16 mouse cellular contexts compared by ENCODE assay signal in the genomic region with DNA sequence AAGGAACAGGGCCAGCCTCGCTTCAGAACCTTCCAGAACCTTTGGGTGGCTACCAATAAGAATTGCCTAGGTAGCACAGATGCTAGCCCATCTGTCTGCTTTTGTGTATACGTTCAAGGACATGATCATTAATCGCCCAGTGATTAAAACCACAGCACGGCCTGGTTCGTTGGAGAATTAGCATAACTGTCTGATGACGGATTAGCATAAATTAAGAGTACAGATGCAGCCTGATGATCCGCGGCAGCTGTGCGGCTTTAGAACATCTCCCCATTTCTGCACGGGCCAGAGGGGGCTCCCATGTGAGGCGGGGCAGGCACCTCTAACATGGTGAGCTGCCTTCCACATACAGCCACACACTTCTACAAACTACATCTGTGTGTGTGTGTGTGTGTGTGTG. TPM values are rescaled to one million over a fixed set of nuclear protein-coding genes. Genes with fewer than 3 reads are reported as not detected.
DNase-seq lines count a peak whose midpoint lies in the region; ATAC-seq and TF ChIP-seq lines count a peak whose summit lies in the region.
"Had no signal": no experiment of that assay in that cellular context is flagged by ENCODE, and none has a peak within 500 bp of the region (broad histone marks: within the 10 kb centered on the region; RNA-seq: fewer than 3 reads in every experiment).

No protein-coding gene starts in this region.

- no peak for TF ChIP-seq CTCF in hindbrain, postnatal 0 days (IDR thresholded peaks at IDR 0.05; ENCODE audit: low read depth)

- no peaks in the 10 kb centered on the region for H3K27me3 ChIP-seq in forebrain, embryonic 11.5 days (ENCODE audit: control insufficient read depth, insufficient read depth, low read length)
- no peaks in the 10 kb centered on the region for H3K27me3 ChIP-seq in forebrain, embryonic 16.5 days (replicated peaks; ENCODE audit: control insufficient read depth, insufficient read depth, low read length)
- H3K27me3 ChIP-seq in hindbrain, postnatal 0 days (ENCODE audit: insufficient read depth, low read length) = no peaks in the 10 kb centered on the region

- H3K4me1 ChIP-seq in forebrain, embryonic 11.5 days (replicated peaks; ENCODE audit: control insufficient read depth, insufficient read depth, low read length) = peaks cover 2% of the 10 kb centered on the region; the same call in 1 of the 2 replicates
- H3K4me1 ChIP-seq in forebrain, embryonic 16.5 days (replicated peaks; ENCODE audit: control insufficient read depth, insufficient read depth, low read length) = peaks cover 8% of the 10 kb centered on the region
- H3K4me1 ChIP-seq in hindbrain, postnatal 0 days (ENCODE audit: insufficient read depth, low read length) = no peaks in the 10 kb centered on the region

- peak; percentile 77 for ATAC-seq in forebrain, embryonic 11.5 days (replicated peaks; ENCODE audit: low FRiP score)
- peak; percentile 63 for ATAC-seq in forebrain, embryonic 16.5 days
- ATAC-seq in hindbrain, postnatal 0 days = 0 out of 2 replicates have a peak, but pooled peaks have one; percentile 24
- ATAC-seq in erythroid progenitor cell, adult 5-6 weeks (replicated peaks; ENCODE audit: low FRiP score, poor library complexity, severe bottlenecking) = no peak
- ATAC-seq: CD4-positive, CD25-positive, alpha-beta regulatory T cell, adult 4 months; intestine, embryonic 16.5 days had no signal

- 45% methylated on average over 11 of the region's 11 CpGs for WGBS in forebrain, embryonic 11.5 days
- 16% methylated on average over 11 of the region's 11 CpGs for WGBS in forebrain, embryonic 16.5 days
- 39% methylated on average over 11 of the region's 11 CpGs for WGBS in hindbrain, postnatal 0 days

- H3K9me3 ChIP-seq in forebrain, embryonic 11.5 days (ENCODE audit: control insufficient read depth, low read length) = no peaks in the 10 kb centered on the region
- H3K9me3 ChIP-seq in forebrain, embryonic 16.5 days (ENCODE audit: control insufficient read depth, low read length) = no peaks in the 10 kb centered on the region
- H3K9me3 ChIP-seq in hindbrain, postnatal 0 days (ENCODE audit: low read length) = no peaks in the 10 kb centered on the region

- H3K4me3 ChIP-seq in forebrain, embryonic 11.5 days (ENCODE audit: low read depth, low read length) = no peak overlapping the region
- no peak overlapping the region for H3K4me3 ChIP-seq in forebrain, embryonic 16.5 days (replicated peaks; ENCODE audit: low read length)
- no peak overlapping the region for H3K4me3 ChIP-seq in hindbrain, postnatal 0 days (ENCODE audit: low read length)

- no peak overlapping the region for H3K9ac ChIP-seq in forebrain, embryonic 11.5 days (ENCODE audit: low read length)
- no peak overlapping the region for H3K9ac ChIP-seq in forebrain, embryonic 16.5 days (replicated peaks; ENCODE audit: low read depth, low read length)
- no peak overlapping the region for H3K9ac ChIP-seq in hindbrain, postnatal 0 days (replicated peaks; ENCODE audit: low read length)

- DNase-seq in forebrain, embryonic 11.5 days (ENCODE audit: low spot score) = peak; percentile 67
- no peak for DNase-seq in hindbrain, postnatal 0 days (ENCODE audit: low spot score)
- peak; percentile 83 for DNase-seq in retina, postnatal 1 day
- no peak for DNase-seq in gastrocnemius, postnatal 25 days
- no peak for DNase-seq in kidney, postnatal 36 days
- DNase-seq: adrenal gland, postnatal 14 days; cerebellum, postnatal 10 days; heart, postnatal 10 days; kidney, postnatal 14 days; layer of hippocampus, adult 9-11 months; lung, postnatal 36 days had no signal

- H3K36me3 ChIP-seq in forebrain, embryonic 11.5 days (ENCODE audit: control insufficient read depth, insufficient read depth, low read length) = no peaks in the 10 kb centered on the region
- peaks cover 25% of the 10 kb centered on the region for H3K36me3 ChIP-seq in forebrain, embryonic 16.5 days (ENCODE audit: control insufficient read depth, insufficient read depth)
- peaks cover 45% of the 10 kb centered on the region for H3K36me3 ChIP-seq in hindbrain, postnatal 0 days (ENCODE audit: insufficient read depth, low read length)

- peak overlapping the region; percentile 60; the same call in 1 of the 2 replicates for H3K27ac ChIP-seq in forebrain, embryonic 11.5 days (ENCODE audit: low read depth, low read length)
- peak overlapping the region; percentile 31 for H3K27ac ChIP-seq in forebrain, embryonic 16.5 days (ENCODE audit: low read length)
- H3K27ac ChIP-seq in hindbrain, postnatal 0 days = no peak overlapping the region

- no peak overlapping the region for H3K4me2 ChIP-seq in forebrain, embryonic 11.5 days (ENCODE audit: low read depth, low read length, severe bottlenecking)
- H3K4me2 ChIP-seq in forebrain, embryonic 16.5 days (ENCODE audit: low read length) = no peak overlapping the region
- no peak overlapping the region for H3K4me2 ChIP-seq in hindbrain, postnatal 0 days (ENCODE audit: low read depth, low read length)

RNA-seq across cellular contexts. Expression of a gene that starts 40.7 kb away (rescaled TPM):
- 0.55 and 0.89 TPM in 2 replicates for polyA plus RNA-seq in forebrain, embryonic 11.5 days (2014; fragmentation: Nextera tagmentation; extraction: Ambion mirVana)
- polyA plus RNA-seq in forebrain, embryonic 16.5 days (2015; fragmentation: Nextera tagmentation; extraction: Ambion mirVana) = 1.8 and 2.0 TPM in 2 replicates
- 7.4 and 8.5 TPM in 2 replicates for total RNA-seq in hindbrain, postnatal 0 days (2014; rRNA removed)
- polyA plus RNA-seq in hindbrain, postnatal 0 days (2015; fragmentation: Nextera tagmentation; extraction: Ambion mirVana) = 6.5 and 6.6 TPM in 2 replicates
- 1 to 10 TPM; 6.4 to 7.7 TPM for total RNA-seq in gastrocnemius, postnatal 25 days (2021)
- 2.5 and 3.8 TPM in 2 replicates for total RNA-seq in erythroid progenitor cell, adult 5-6 weeks (2015; ENCODE audit: low replicate concordance)
- total RNA-seq in erythroid progenitor cell, adult 5-6 weeks (2017; ENCODE audit: low replicate concordance) = 0.13 and 0.61 TPM in 2 replicates
- total RNA-seq: MEL had no signal

Comparison
In these comparisons a context has a peak if more than half of its experiments do, and no peak if none do; other contexts are left out.
1. DNase-seq: peak in forebrain, embryonic 11.5 days (single experiment) and retina, postnatal 1 day (single experiment); none in hindbrain, postnatal 0 days (single experiment), gastrocnemius, postnatal 25 days (single experiment) and kidney, postnatal 36 days (0 of 2).